Mouse (Mus musculus) embryo, embryonic 10 days (tissue): ENCODE data around the gene Amd2.

Experiments
- DNase-seq: peaks from one replicate; pipeline ENCODE4 v3.0.0-alpha.2; 2015; ENCODE audit warnings: low spot score

Gene Amd2

GRCm38 (mm10) chr10:35711792-35712191, at the start of gene Amd2:
Gene Amd2, minus strand, starts transcription at chr10:35711892.
- no peak for DNase-seq

DNA sequence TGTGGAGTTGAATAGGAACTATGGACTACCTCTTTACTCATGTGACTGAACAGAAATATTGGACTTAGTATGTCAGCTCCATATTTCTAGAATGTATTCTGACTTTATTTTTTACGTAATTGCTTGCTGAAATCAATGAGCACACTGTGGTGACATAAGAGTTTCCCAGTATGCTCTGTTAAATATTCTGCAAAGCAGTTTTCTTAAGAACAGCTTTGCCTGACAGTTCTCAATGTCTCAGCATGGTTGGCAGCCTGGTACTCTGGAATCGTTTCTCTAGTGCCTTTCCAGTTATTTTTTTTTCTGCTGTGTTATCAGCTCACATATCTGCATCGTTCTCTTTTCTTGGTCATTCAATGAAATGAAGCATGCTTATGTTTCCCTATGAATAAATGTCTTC, 49.6 kb upstream of the Amd2 start:
- DNase-seq, result no peak

GRCm38 (mm10) chr10:35737639-35738038, 25.9 kb upstream of the Amd2 start:
- no peak for DNase-seq

DNA sequence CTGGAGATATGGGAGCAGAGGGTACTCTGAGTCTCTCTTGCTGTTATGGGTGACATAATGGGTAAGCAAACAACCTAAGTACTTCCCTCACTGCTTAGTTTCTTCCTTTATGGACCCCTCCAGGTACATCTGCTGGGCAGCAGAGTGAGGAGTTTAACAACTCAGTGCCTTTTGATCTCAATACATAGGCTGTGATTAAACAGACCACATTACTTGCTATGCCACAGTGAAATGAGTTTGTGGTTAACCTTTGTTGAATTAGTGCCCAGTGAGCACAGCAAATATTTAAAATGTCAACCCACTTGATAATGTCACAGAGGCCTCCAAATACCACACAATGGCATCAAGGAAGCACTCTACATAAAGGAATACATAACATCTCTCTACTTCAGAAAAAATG, 2.6 kb upstream of the Amd2 start:
- DNase-seq, result no peak
